Mouse (Mus musculus) small intestine, adult 2 months (tissue): Measurements from ENCODE around the gene Sez6l. TPM values are rescaled to one million over a fixed set of nuclear protein-coding genes. Genes with fewer than 3 reads are reported as not detected.
A peak's percentile ranks its signal among the peaks of the same experiment; 100 is the strongest.

Experiments
- H3K27ac ChIP-seq: fragments of 200-500 bp; 2 replicates; pipeline ENCODE4 v1.5.1; 2012; ENCODE audit warnings: low read depth, low read length, control low read depth, inconsistent platforms; ENCODE audit not compliant: insufficient read depth
- H3K27me3 ChIP-seq: fragments of 200-500 bp; 2 replicates; pipeline ENCODE4 v1.6.1; 2012; ENCODE audit warnings: mild to moderate bottlenecking, moderate library complexity, low read length, inconsistent platforms; ENCODE audit not compliant: control insufficient read depth, insufficient read depth
- H3K36me3 ChIP-seq: fragments of 200-500 bp; 2 replicates; pipeline ENCODE4 v1.6.1; 2012; ENCODE audit warnings: mild to moderate bottlenecking, low read length, control low read depth, inconsistent platforms; ENCODE audit not compliant: control insufficient read depth, insufficient read depth
- H3K4me1 ChIP-seq: fragments of 200-500 bp; 2 replicates; pipeline ENCODE4 v1.6.1; 2012; ENCODE audit warnings: low read length, inconsistent platforms, mixed read lengths; ENCODE audit not compliant: control insufficient read depth, insufficient read depth, insufficient read length
- H3K4me3 ChIP-seq: fragments of 200-500 bp; 2 replicates; pipeline ENCODE4 v1.5.1; 2012; ENCODE audit warnings: low read depth, mild to moderate bottlenecking, control low read depth, inconsistent platforms, low read length, moderate library complexity
- CTCF ChIP-seq: fragments of 200-500 bp; IDR thresholded peaks from 2 replicates; pipeline ENCODE4 v1.5.1; 2012; ENCODE audit warnings: low read depth, mild to moderate bottlenecking, control low read depth, inconsistent platforms, low read length, moderate library complexity, mixed read lengths; ENCODE audit not compliant: insufficient replicate concordance, insufficient read length; ENCODE audit errors: extremely low read depth
- POLR2A ChIP-seq: fragments of 200-500 bp; IDR thresholded peaks from 2 replicates; pipeline ENCODE4 v1.6.1; 2012; ENCODE audit warnings: low read depth, mild to moderate bottlenecking, control low read depth, inconsistent platforms, low read length, moderate library complexity
- WGBS: fragments of 180-500 bp; shearing (Covaris S2); methylation state at CpG from one replicate; pipeline ENCODE4 v1.1.7; 2018; 5-methylcytosine and 5-hydroxymethylcytosine counted together
- polyA plus RNA-seq: library from polyadenylated mRNA; depleted of rRNA; stranded (reverse); fragments of >200 nt; gene quantifications from 2 replicates; pipeline ENCODE4 v1.2.3, GENCODE M21; 2012

Sez6l gene
- polyA plus RNA-seq, 1 experiment, result 0.42 TPM

GRCm38 (mm10) chr5:112533312-112534075, 43.5 kb downstream of the Sez6l start:
- no peaks in the 10 kb centered on the region for H3K27me3 ChIP-seq
- H3K4me1 ChIP-seq, result no peaks in the 10 kb centered on the region
- no peak for TF ChIP-seq CTCF
- TF ChIP-seq POLR2A, result no peak
- 52% methylated on average over 16 of the region's 16 CpGs for WGBS
- H3K27ac ChIP-seq, result no peak overlapping the region
- no peaks in the 10 kb centered on the region for H3K36me3 ChIP-seq
- H3K4me3 ChIP-seq, result no peak overlapping the region

GRCm38 (mm10) chr5:112532894-112533293, 44.1 kb downstream of the Sez6l start:
- 78% methylated on average over 5 of the region's 5 CpGs for WGBS
- TF ChIP-seq POLR2A (no peak), CTCF (no peak)
- H3K4me3 ChIP-seq, result no peak overlapping the region
- H3K27ac ChIP-seq, result no peak overlapping the region
- no peaks in the 10 kb centered on the region for H3K4me1 ChIP-seq
- no peaks in the 10 kb centered on the region for H3K27me3 ChIP-seq
- no peaks in the 10 kb centered on the region for H3K36me3 ChIP-seq

GRCm38 (mm10) chr5:112532210-112532609, 44.8 kb downstream of the Sez6l start:
- Histone ChIP-seq H3K36me3 (no peaks in the 10 kb centered on the region), H3K4me3 (no peak overlapping the region), H3K27me3 (no peaks in the 10 kb centered on the region), H3K27ac (no peak overlapping the region), H3K4me1 (no peaks in the 10 kb centered on the region)
- TF ChIP-seq POLR2A (no peak), CTCF (peak; percentile 65; the same call in 1 of the 2 replicates)
- WGBS, result 75% methylated on average over 8 of the region's 8 CpGs

GRCm38 (mm10) chr5:112531111-112531510, 45.9 kb downstream of the Sez6l start:
- no peaks in the 10 kb centered on the region for H3K27me3 ChIP-seq
- no peaks in the 10 kb centered on the region for H3K4me1 ChIP-seq
- WGBS, result 63% methylated on average over 8 of the region's 8 CpGs
- H3K4me3 ChIP-seq, result no peak overlapping the region
- H3K27ac ChIP-seq, result no peak overlapping the region
- H3K36me3 ChIP-seq, result no peaks in the 10 kb centered on the region
- TF ChIP-seq POLR2A, result no peak
- TF ChIP-seq CTCF, result no peak

GRCm38 (mm10) chr5:112526936-112527335, 50.0 kb downstream of the Sez6l start:
- WGBS, result 76% methylated on average over 19 of the region's 19 CpGs
- H3K27ac ChIP-seq, result no peak overlapping the region
- no peak for TF ChIP-seq CTCF
- no peak for TF ChIP-seq POLR2A
- H3K4me1 ChIP-seq, result no peaks in the 10 kb centered on the region; the same call in 1 of the 2 replicates
- H3K27me3 ChIP-seq, result no peaks in the 10 kb centered on the region
- H3K4me3 ChIP-seq, result no peak overlapping the region
- no peaks in the 10 kb centered on the region for H3K36me3 ChIP-seq

GRCm38 (mm10) chr5:112526435-112526834, 50.5 kb downstream of the Sez6l start:
- no peak for TF ChIP-seq POLR2A
- no peak for TF ChIP-seq CTCF
- no peaks in the 10 kb centered on the region; the same call in 1 of the 2 replicates for H3K4me1 ChIP-seq
- WGBS, result 63% methylated on average over 7 of the region's 7 CpGs

GRCm38 (mm10) chr5:112525980-112526379, 51.0 kb downstream of the Sez6l start:
- TF ChIP-seq CTCF, result no peak
- no peak for TF ChIP-seq POLR2A
- no peaks in the 10 kb centered on the region for H3K27me3 ChIP-seq
- H3K27ac ChIP-seq, result no peak overlapping the region
- no peak overlapping the region for H3K4me3 ChIP-seq
- no peaks in the 10 kb centered on the region; the same call in 1 of the 2 replicates for H3K4me1 ChIP-seq
- WGBS, result 79% methylated on average over 3 of the region's 3 CpGs
- no peaks in the 10 kb centered on the region for H3K36me3 ChIP-seq

More at GRCm38 (mm10) chr5:112526435-112526834, 50.5 kb downstream of the Sez6l start:
- H3K27me3 ChIP-seq, result no peaks in the 10 kb centered on the region
- H3K27ac ChIP-seq, result no peak overlapping the region
- no peak overlapping the region for H3K4me3 ChIP-seq
- no peaks in the 10 kb centered on the region for H3K36me3 ChIP-seq
